Mouse (Mus musculus) adrenal gland, postnatal 36 days (tissue): ENCODE measurements around the gene Ranbp17. TPM values are rescaled to one million over a fixed set of nuclear protein-coding genes. Genes with fewer than 3 reads are reported as not detected.
A peak's percentile ranks its signal among the peaks of the same experiment; 100 is the strongest.

Experiments
- DNase-seq, 2 experiments: peaks; one replicate each; pipeline ENCODE4 v3.0.0; 2021; ENCODE audit warnings: mixed read lengths in 1 of 2
- total RNA-seq, 2 experiments: library from RNA; stranded (reverse); gene quantifications; 2 replicates each; pipeline ENCODE4 v1.2.3; 2021

Ranbp17 gene
- total RNA-seq, 2 experiments from 2014 or later = 5.4 to 5.9 TPM

- no peak for DNase-seq
Measured at GRCm38 (mm10) chr11:33196447-33197132, 317.0 kb downstream of the Ranbp17 start.

- no peak for DNase-seq
Measured at GRCm38 (mm10) chr11:33195531-33196446, 317.8 kb downstream of the Ranbp17 start.

- DNase-seq = no peak
Measured at GRCm38 (mm10) chr11:33195061-33195460, 318.5 kb downstream of the Ranbp17 start.

DNA sequence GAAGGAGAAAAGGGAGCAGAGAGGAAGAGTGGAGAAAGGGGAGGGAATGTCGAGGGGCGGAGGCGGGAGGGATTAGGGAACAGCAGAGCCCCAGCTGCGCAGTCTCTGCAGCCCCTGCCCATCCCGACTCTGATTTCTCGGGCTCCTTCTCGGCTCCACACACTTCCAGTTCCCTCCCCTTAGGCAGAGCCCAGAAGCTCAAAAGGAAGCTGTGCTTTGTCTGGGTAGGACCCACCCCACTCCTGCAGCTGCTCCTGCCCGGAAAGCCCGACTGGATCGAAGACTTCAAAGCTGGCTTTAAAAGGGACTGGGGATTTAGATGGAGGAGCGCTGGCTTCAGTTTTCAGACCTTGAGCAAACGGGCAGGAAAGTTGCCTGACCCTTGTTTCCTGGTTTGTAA is 319.9 kb downstream of the Ranbp17 start:
- DNase-seq = no peak

GRCm38 (mm10) chr11:33181804-33182203 is 331.7 kb downstream of the Ranbp17 start:
- DNase-seq = no peak

GRCm38 (mm10) chr11:33180701-33181116 is 332.8 kb downstream of the Ranbp17 start:
- no peak for DNase-seq

- DNase-seq = no peak
Measured at GRCm38 (mm10) chr11:33179802-33180201, 333.7 kb downstream of the Ranbp17 start.

- DNase-seq = peak; percentile 56 to 61
Measured at GRCm38 (mm10) chr11:33176525-33177245, 336.9 kb downstream of the Ranbp17 start.

GRCm38 (mm10) chr11:33175768-33176167 is 337.8 kb downstream of the Ranbp17 start:
- no peak for DNase-seq

DNA sequence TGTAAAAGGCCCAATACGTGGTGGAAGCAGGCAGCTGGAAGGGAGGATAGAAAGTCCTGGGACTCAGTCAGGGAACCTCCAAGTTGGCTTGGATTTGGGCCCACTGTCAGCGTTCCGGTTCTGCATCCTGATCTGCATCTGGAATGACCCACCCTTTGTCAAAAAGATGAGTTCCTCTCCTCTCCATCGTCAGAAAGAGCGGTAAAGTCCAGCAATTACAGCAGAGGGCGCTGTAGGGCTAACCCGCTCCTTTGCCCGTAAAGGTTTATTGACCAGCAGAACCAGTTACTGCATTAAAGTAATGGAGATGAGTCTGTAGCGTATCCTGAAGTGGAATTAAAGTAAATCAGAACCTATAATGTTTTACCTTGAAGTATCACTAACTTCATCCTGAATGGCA is 343.1 kb downstream of the Ranbp17 start:
- DNase-seq = peak; percentile 70 to 73

DNA sequence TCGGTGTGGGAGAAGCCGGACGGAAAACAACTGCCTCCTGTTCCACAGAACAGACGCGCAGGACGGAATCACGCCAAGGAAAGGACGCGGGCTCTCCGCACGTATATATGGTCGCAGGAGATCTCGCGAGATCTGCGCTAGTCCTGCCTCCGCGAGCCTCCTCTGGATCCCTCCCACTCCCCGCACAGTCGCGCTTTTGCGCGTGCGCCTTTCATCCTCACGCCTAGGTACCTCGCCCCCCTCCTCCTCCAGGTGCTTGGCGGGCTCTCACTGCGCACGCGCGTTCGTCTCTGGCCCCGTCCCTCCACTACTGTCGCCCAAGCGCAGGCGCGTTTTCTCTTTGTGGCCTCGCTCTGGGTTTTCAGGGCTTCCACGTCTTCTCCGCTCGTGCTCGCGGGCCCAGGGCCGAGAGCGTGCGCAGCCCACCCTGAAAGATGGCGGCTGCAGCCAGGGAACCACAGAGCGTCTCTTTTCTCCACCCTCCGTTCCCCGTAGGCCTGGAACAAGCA is 350.5 kb downstream of the Ranbp17 start, which contains the start of gene Npm1:
Npm1 (minus strand) TSS at position 209 of the 509 bp plus-strand sequence.
- DNase-seq = peak; percentile 99 to 100

DNA sequence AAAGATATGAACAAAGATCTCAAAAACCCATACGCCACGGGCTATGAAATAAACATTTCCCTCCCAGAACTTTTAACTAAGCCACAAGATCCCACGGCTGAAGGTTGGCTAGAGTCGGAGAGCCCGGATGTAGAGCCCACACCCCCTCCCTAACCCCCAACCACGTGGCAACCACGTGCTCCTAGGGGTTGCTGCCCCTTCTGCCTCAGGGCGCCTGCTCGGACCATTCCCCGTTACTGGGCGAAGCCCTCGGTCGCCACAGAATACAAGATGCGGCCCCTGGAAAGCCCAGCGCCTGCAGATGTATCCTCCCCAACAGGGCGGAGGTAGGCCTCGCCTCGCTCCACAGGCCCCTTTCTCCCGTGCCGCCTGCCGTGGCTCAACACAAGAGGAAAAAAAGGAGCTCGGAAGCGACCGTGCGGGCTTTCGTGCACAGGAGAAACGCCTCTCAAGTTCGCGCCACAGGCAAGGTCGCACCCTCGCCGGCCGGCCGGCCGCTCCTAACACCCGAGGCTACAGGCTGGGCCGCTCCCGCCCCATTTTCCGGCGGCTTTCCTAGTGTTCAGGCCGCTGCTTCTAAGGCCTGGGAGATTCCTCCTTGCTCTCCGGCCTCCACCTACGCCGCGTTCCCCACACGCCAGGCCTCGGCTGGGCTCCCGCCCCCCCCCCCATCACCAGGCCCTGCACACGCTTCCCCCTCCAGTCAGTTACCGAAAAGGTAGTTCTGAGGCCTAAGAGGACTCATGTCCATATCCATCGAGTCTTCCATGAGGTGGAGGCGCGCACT is 351.1 kb downstream of the Ranbp17 start:
- DNase-seq = peak; percentile 74 to 83

Other genes with a start within 250 kb of the Ranbp17 start
- not detected for gene Gm12117, start 237.0 kb downstream of the Ranbp17 start, total RNA-seq
- not detected for gene Gabrp, start 65.2 kb upstream of the Ranbp17 start, total RNA-seq
- gene D130052B06Rik, start 85.6 kb upstream of the Ranbp17 start, total RNA-seq = not detected